Mouse (Mus musculus) cerebellum, adult 11 months (tissue): ENCODE results near the gene Ralgps1.
A peak's percentile ranks its signal among the peaks of the same experiment; 100 is the strongest.

Experiments used
- DNase-seq: peaks from one replicate; pipeline ENCODE4 v3.0.0; 2022

The Ralgps1 gene

DNA sequence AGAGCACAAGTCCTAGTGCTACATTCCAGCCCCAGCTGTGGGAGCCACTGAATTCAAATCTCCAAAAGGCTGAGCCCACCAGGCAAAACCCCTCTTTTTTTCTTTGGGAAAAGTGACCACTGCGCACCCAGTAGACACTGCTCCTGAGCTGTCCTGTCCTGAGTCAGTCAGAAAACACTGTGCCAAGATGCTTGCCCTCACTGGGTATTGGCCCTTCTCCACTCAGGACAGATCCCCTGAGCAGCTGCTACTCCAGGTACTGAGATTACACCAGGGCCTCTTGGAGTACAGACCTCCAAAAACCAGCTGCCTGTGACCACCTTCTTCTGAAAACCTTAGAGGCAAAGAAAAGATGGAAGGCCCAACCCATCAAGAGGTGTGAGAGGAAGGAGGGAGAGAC, 51.4 kb downstream of the Ralgps1 start:
- no peak for DNase-seq

DNA sequence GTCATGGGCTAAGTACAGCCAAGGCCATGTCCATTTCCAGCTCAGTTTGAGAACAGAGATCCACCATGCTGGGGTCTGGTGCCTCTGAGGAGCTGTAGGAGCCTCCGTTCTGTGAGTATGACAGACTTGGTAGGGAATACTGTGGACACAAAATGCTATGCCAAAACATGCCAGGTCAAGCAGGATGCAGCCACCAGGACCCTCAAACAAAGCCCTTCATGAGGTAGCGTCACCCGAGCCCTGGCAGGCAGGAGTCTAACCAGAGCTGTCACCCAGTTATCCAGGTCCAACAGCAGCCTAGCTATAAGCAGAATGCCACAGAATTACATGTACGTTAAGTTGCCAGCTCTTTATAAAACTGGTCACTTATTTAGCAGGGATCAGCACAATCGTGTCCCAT, 51.8 kb downstream of the Ralgps1 start:
- DNase-seq, result no peak

DNA sequence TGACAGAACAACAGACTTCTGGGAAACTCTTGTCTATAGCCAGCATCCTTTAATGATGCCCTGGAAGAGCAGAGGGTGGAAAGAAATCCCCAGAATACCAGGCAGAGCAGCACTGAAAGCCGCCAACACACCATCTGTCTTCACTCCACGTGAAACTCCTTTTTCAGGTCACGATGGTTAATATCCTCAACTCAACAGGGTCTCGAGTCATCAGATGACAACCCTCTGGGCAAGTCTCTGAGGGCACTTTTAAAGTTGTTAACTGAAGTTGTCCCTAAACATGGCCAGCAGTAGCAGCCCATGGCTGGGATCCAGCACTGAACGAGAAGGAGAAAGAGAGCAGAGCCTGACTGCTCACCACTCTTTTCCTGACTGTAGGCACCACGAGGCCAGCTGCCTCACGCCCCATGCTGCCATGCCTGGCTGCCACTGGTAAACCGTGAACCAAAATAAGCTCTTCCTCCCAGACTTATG, 52.8 kb downstream of the Ralgps1 start:
- peak; percentile 68 for DNase-seq

DNA sequence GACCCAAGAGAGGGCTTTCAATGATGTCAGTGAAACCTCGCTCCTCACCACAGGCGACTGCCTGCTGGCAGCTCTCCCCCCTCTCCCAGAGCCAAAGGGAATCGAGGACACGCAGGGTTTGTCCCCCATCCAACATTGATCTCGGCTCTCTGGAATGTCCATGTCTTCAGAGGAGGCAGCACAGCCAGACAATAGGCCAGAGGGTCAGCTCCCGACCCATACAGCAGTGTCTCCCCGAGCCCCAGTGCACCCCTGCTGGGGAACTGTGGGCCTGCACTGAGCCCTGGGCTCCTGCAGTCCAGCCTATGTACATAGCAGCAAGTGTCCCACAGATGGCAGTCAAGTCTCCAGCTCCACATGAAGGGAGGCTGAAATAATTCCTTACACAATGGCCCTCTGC, 54.8 kb downstream of the Ralgps1 start:
- DNase-seq, result peak; percentile 65

DNA sequence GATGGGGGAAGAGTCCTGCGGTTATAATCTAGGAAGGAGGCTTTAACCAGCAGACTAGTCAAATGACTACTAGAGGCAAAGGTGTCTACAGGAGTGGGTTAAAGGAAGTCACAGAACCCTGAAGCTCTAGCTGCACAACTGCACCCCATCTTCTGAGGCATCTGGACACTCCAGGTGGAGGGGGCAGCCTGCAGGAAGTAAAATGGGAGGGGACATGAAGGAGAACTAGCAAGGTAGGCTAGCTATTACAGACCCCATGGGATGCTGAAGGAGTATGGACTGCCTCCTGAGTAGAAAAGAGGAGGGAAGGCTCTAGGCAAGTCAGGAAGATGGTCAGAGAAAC, 55.3 kb downstream of the Ralgps1 start:
- DNase-seq, result no peak

DNA sequence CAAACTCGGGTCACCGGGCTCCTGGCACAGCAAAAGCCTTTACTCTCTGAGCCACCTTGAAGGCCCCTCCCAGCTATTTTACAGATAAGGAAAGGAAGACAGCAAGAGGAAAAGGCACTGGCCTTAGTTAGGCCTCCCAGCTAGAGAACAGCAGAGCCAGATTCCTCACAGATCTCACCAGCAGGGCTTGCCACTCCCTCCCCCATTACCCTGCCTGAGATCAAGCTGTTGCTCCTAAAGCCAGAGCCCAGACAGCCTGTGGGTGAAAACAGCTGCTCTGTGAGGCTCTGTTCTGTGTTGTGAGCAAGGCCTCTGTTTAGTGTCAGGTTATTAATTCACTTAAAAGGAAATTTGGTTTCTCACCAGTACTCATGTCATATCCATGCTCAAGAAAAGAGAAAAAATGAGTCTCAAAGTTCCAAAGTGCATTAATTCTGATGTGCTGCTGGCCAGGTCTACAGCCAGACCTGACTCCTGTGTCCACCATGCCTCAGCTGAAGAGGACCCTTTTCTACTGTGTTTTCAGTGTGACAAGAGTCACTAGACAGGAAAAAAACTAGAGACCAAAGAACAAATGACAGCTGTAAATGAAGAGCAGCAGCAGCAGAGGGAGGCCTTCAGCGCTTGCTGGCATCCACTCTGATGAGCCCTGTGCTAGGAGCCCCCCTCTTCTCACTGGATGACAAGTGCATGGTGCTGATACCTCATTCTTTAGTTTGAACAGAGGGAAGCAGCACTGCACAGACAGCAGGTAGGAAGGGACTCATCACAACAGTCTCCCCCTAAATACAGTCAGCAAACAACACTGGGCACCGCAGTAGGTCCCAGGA, 55.8 kb downstream of the Ralgps1 start:
- no peak for DNase-seq

DNA sequence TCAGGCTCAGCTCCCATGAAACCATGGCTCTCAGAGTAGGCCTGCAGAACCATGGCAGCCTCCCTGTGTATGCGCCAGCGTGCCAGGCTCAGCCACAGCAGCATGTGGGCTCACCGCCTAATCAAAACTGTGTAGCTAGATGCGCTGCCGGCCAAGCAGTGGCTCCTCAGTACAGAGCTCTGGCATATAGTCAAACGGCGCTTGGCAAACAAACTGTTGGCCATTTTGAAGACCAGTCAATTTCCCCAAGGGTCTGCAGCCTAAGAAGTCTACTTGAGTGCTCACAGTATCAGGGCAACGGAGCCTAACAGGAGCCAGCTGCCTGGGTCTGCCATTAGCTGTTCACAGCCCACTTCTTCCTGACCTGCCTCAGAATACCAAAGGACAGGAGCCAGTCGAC, 61.9 kb downstream of the Ralgps1 start:
- DNase-seq, result peak; percentile 66

DNA sequence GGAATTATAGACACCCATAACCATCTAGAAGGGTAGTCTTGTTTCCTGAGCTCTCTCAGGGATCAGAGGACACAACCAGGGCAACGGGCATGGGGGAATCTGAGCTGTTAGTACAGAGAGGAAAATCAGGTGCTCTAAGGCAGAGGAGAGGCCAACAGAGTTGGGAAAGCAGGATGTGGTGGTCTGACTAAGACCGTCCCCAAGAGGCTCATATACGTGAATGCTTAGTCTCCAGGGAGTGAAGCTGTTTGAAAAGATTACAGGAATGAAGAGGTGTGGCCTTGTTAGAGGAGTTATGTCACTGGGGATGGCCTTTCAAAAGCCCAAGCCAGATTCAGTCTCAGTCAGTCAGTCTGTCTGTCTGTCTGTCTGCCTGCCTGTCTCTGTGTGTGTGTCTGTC, 64.7 kb downstream of the Ralgps1 start:
- DNase-seq, result no peak

DNA sequence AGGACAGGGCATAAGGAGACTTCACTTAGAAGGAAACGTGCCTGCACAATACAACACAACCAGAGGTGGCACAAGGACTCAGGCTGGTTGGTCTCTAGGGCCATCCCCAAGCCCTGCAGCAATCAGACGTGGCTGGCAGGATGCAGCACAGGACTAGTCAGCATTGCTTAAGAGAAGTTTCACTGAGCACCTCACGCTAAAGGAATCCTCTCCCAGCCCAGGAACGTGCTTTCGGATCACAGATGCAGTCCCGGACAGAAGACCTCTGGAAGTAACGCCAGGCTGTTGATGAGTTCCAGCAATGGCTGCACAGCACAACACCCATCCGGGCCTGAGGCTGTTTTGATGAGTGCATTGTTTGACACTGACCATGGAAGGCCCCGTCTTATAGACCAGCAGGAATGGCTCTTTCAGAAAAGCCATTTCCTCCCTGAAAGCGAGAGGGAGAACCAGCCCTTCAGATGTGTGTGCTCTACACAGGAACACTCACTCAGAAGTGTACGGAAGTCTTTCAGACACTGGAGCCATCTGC, 67.8 kb downstream of the Ralgps1 start:
- DNase-seq, result no peak

DNA sequence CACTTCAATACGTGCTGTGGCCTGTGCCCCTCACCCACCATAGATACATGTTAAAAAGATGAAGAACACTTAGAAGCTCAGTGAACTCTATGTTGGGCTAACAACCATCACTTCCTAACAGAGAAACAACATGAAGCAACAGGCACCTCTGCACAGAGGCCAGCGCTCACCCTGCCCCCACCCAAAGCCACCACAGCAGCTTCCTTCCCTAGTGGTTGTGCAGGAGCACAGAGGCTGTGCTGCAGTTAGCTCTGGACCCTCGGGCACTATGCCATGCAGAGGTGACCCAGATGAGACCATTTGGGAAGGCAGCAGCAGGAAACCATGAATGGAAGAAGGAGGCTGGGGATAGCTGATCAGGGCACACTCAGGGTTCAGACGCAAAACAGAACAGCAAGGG, 68.5 kb downstream of the Ralgps1 start:
- DNase-seq, result no peak

DNA sequence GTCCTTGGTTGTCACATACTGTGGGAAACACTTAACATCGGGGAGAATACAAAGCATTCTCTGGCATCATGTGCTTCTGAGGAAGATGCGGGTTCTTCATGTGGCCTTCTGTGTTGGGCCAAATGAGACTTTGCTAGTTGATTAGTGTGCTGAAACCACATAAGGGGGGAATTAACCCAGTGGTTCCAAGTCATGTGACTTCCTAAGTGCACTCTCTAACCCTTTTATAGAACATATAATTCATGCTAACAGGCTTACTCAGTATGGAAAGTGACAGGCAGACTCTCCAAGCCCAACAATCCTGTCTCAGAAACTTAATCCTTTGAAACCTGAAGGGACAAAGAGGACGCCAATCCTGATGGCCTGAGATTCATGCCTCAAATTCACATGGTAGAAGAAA, 68.9 kb downstream of the Ralgps1 start:
- DNase-seq, result no peak

DNA sequence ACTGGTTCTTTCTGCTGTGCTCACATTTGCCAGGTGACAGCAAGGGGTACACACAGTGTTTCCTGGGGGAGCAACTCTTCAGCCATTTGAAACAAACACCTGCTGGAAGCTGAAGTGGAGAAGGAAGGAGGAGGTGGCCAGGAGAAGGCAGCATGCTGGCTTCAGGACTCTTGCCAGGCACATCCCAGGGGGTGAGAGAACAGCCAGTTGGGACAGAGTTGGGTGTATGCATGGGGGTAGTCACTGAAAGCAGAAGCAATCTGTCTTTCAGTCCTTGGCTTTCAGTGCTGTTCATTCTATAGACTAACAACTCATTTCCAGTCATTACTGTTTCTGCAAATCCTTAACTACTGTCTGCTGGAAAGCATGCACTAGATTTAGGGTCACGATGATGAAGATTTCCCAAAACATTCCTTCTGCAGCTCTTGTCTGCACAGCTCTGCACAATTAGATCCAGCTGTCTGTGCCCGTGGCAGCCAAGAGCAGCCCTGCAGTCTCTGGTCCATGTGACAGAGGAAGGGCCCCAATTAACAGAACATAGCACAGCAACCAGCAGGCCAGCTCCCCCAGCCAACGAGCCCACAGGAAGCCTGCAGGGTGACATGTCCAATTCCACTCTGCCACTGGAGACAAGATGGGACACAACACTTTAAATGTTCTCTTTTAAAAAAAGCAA, 70.8 kb downstream of the Ralgps1 start:
- peak; percentile 41 for DNase-seq

DNA sequence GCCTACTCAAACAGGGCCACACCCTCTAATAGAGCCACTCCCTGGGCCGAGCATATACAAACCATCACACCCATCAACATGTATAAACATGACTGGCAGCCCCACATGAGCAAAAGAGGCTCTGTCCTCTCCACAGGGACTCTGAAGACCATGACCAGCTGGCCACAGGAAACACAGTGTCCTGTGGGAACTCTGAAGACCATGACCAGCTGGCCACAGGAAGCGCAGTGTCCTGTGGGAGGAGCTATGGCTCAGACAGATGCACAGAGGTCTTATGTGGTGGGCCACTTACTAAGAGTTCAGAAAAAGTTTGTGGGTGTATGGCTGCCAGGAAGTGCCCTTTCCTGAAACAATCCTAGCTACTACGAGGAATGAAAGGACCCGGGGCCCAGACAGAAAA, 72.4 kb downstream of the Ralgps1 start:
- no peak for DNase-seq

DNA sequence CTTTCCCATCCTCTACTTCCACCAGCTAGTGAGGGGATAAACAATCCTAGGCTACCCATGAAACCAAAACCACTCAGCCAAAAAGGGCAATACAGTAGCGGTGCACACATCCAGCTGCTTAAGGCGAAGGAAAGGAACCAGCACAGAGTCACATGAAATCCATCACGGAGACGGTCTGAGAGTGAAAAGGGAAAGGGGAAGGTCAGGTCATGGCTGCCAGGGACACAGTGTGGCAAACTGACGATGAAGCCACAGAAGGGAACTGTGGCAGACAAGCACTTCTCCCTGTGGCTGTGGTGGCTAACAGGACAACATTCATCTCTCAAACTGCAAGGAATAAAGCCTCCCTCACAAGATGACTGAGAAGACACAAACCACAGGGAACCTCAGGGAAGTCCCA, 76.2 kb downstream of the Ralgps1 start:
- no peak for DNase-seq

DNA sequence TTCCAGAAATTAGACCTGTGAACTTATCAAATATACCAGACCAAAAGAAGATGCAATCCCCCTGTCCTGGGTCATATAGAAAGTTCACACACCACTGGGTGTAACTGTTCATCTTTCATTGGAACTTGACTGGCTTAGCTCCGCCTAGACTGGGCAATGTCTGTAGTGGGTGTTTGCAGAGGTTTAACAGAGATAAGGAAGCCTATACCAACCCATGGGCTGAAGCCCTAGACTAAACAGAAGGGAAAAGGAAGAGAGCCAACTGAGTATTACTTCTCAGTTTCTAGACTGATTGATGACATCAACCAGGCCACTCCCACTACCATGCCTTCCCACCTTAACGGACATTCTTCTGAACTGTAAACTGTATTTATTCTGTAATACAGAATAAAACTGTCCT, 79.2 kb downstream of the Ralgps1 start:
- no peak for DNase-seq

DNA sequence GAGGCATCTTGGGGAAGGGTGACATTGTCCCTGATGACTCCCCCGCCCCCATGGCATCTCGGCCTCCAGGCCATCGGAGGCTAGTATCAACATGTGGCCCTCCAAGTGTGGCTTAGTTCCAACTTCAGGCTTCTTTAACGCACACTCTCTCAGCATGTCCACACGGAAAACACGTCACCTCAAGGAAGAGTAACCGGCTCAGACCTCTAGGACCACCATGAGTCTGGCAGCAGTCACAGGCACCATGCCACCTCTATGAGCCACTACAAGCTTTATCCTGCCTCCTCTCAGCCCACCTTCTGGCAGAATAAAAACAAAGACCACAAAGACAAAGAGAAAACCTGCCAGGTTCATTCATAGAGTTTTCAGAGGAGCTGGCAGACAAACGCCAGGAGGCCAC, 80.8 kb downstream of the Ralgps1 start:
- no peak for DNase-seq

DNA sequence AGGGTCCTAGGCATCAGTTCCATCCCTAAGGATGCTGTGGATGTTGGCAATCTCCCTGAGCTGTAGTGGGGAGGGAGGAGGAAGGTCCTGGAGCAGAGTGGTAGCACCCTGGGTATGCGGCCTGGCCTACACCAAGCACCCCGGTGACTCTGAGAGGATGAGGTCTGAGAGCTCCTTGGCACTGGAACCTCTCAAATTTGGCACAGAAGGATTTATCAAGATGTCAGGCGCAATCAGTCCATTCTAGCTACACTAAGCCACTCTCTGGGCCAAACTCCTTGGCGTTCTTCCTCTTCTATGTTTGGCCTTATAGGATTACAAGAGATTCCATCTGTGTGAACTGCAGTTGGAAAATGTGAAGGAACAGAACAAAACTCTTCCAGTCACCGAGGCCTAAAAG, 82.4 kb downstream of the Ralgps1 start:
- DNase-seq, result peak; percentile 61

DNA sequence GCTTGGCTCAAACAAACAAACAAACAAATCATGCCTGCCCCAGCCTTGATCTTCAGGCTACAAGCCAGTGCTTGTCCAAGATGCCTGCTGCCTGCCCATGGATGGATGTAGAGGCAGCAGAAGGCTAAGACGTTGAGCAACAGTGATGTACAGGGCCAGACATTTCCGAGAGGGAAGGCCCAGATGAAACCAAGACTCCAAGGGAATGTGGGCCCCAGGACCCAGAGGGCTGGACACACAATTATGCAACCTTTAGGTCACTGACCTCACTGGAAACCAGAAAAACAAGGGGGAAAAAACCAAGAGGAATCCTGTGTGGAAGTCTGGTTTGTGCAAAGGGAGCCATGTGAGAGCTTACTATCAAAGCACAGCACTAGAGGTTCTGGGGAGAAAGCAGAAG, 87.6 kb downstream of the Ralgps1 start:
- no peak for DNase-seq

DNA sequence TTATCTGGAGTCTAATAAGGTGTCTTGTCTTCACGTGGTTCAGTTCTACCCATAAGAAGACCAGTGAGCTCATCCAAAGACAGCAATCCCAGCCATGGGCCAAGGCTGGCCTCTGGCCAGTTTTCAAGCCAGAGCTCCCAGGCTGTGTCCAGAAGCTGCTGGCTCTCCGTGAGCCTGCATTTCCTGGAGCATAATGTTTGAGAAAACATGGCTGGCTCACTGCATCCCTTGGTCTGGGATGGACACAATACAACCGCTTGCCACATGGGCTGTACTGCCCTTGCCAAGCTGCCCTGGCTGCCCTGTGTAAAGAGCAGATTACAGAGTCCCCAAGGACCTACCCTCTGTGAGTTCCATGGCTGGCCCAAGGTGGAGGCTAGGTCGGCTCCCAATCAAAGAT, 88.4 kb downstream of the Ralgps1 start:
- DNase-seq, result peak; percentile 74

DNA sequence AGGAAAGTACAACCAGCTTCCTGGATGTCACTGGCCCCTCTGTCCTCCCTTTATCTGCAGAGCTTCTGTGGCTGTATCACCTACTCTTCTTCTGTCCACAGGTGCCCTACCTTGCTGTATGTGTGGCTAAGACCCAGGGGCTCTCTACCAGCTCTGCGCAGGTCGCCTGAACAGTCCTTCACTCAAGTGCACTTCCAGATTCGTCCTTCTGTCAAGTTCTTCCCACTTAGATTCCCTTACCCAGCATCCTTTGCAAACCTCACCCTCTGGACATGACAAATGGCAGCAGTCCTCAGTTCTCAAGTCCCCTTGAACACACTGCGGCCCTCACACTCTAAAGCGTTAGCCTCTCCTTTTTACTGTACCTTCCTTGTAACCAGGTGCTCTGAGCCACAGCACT, 89.5 kb downstream of the Ralgps1 start:
- no peak for DNase-seq

DNA sequence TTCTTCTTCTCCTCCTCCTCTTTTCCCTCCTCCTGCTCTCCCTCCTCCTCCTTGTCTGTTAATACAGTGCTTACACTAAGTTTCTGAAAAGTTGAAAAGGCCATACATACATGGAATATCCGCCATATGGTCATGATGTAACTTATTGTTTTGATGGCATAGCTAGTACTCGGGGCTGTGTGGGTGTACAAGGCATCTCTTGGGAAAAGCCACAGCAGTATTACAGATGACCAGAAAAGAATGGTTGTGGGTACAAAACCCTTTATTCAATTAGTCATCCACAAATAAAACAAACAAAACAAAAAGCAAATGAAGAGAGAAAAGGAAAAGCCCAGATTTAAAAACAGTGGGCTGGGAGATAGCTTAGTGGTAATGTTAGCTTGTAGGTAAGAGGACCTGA, 90.8 kb downstream of the Ralgps1 start:
- DNase-seq, result no peak

DNA sequence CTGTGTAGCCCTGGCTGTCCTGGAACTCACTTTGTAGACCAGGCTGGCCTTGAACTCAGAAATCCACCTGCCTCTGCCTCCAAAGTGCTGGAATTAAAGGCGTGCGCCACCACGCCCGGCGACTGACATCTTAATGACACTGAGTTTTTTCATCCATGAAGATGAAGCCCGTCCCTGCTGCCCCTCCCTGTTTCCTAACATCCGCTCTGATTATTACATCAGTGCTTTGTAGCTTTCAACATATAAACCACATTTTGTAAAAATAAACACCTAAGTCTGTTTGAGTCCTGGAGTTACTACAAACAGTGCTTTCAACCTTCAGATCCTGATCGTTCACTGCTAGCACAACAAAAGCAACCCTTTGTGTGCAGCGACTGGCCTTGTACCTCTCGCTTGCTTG, 91.5 kb downstream of the Ralgps1 start:
- DNase-seq, result no peak

DNA sequence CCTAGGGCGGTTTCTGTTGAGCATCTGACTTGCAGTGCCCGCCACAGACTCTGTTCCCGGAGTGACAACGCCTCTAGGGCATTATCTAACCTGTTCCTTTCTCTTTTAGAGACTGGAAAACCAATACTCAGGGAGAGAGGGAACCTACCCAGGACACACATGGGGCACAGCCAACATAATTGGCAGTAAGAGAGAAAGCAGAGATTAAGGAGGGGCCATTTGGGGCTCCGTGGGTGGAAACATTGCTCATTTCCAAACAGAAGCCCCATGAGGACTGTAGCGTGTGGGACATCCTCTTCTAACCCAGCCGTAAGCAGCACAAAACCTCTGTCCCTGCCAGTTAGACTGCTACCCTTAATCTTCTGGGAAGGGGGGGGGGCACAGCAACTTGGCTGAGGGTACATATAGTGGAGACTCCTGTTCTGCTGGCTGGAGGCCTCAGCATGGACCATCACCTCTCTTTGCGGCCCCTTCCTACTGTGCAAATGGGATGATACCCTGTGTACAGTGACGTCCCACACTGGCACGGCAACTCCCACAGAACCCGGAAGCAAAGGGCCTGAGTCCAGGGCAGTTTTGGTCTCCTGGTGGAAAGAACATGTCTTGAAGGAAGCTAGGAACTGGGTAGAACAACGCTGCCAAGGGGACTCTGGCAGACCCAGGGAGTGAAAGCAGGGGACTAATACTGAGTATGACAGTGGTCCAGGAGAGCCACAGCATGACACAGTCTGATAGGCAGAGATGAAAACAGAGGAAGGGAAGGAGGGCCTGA, 96.4 kb downstream of the Ralgps1 start:
- no peak for DNase-seq
